Mouse (Mus musculus): ENCODE results near the gene Usp38. TPM values are rescaled to one million over a fixed set of nuclear protein-coding genes. Genes with fewer than 3 reads are reported as not detected.

The Usp38 gene
- polyA plus RNA-seq, 1 experiment, result 24.0 TPM

- Histone ChIP-seq H3K27me3 (ENCODE audit: control insufficient read depth, insufficient read depth, low read length, poor library complexity, severe bottlenecking) (no peaks in the 10 kb centered on the region), H3K36me3 (ENCODE audit: control insufficient read depth, insufficient read depth, low read length, poor library complexity, severe bottlenecking) (peaks cover 17% of the 10 kb centered on the region), H3K4me1 (ENCODE audit: control insufficient read depth, insufficient read depth, low read length) (peaks cover 4% of the 10 kb centered on the region), H3K4me3 (ENCODE audit: low read depth, low read length) (peak overlapping the region; percentile 81), H3K9me3 (replicated peaks; ENCODE audit: control insufficient read depth, insufficient read depth, low read length, poor library complexity, severe bottlenecking) (no peaks in the 10 kb centered on the region), H3K27ac (ENCODE audit: insufficient read depth, low read length) (no peak overlapping the region), H3K9ac (ENCODE audit: low read depth, poor library complexity, severe bottlenecking) (peak overlapping the region; percentile 86)
- TF ChIP-seq EP300 (IDR thresholded peaks at IDR 0.05; ENCODE audit: insufficient read depth, low read depth, low read length) (no peak), POLR2A (IDR thresholded peaks at IDR 0.05; ENCODE audit: insufficient read depth, low read length) (no peak), CTCF (IDR thresholded peaks at IDR 0.05; ENCODE audit: low read depth, low read length) (no peak)
Measured at GRCm38 (mm10) chr8:81013811-81014530, 757 bp downstream of the Usp38 start.

- Histone ChIP-seq H3K4me3 (ENCODE audit: low read depth, low read length) (no peak overlapping the region), H3K9me3 (replicated peaks; ENCODE audit: control insufficient read depth, insufficient read depth, low read length, poor library complexity, severe bottlenecking) (no peaks in the 10 kb centered on the region), H3K27me3 (ENCODE audit: control insufficient read depth, insufficient read depth, low read length, poor library complexity, severe bottlenecking) (no peaks in the 10 kb centered on the region), H3K4me1 (ENCODE audit: control insufficient read depth, insufficient read depth, low read length) (peaks cover 3% of the 10 kb centered on the region), H3K27ac (ENCODE audit: insufficient read depth, low read length) (no peak overlapping the region), H3K36me3 (ENCODE audit: control insufficient read depth, insufficient read depth, low read length, poor library complexity, severe bottlenecking) (peaks cover 26% of the 10 kb centered on the region), H3K9ac (ENCODE audit: low read depth, poor library complexity, severe bottlenecking) (peak overlapping the region; percentile 59; the same call in 1 of the 2 replicates)
- TF ChIP-seq POLR2A (IDR thresholded peaks at IDR 0.05; ENCODE audit: insufficient read depth, low read length), result no peak
- no peak for TF ChIP-seq EP300 (IDR thresholded peaks at IDR 0.05; ENCODE audit: insufficient read depth, low read depth, low read length)
- TF ChIP-seq CTCF (IDR thresholded peaks at IDR 0.05; ENCODE audit: low read depth, low read length), result no peak
Measured at GRCm38 (mm10) chr8:81012699-81013098, 2.0 kb downstream of the Usp38 start.

- no peak overlapping the region for H3K27ac ChIP-seq (ENCODE audit: insufficient read depth, low read length)
- no peak overlapping the region for H3K9ac ChIP-seq (ENCODE audit: low read depth, poor library complexity, severe bottlenecking)
- H3K27me3 ChIP-seq (ENCODE audit: control insufficient read depth, insufficient read depth, low read length, poor library complexity, severe bottlenecking), result no peaks in the 10 kb centered on the region
- peaks cover 26% of the 10 kb centered on the region for H3K36me3 ChIP-seq (ENCODE audit: control insufficient read depth, insufficient read depth, low read length, poor library complexity, severe bottlenecking)
- TF ChIP-seq POLR2A (IDR thresholded peaks at IDR 0.05; ENCODE audit: insufficient read depth, low read length) (no peak), EP300 (IDR thresholded peaks at IDR 0.05; ENCODE audit: insufficient read depth, low read depth, low read length) (no peak), CTCF (IDR thresholded peaks at IDR 0.05; ENCODE audit: low read depth, low read length) (no peak)
- H3K4me3 ChIP-seq (ENCODE audit: low read depth, low read length), result no peak overlapping the region
- peaks cover 3% of the 10 kb centered on the region for H3K4me1 ChIP-seq (ENCODE audit: control insufficient read depth, insufficient read depth, low read length)
- no peaks in the 10 kb centered on the region for H3K9me3 ChIP-seq (replicated peaks; ENCODE audit: control insufficient read depth, insufficient read depth, low read length, poor library complexity, severe bottlenecking)
Measured at GRCm38 (mm10) chr8:81012031-81012560, 2.6 kb downstream of the Usp38 start.

- Histone ChIP-seq H3K36me3 (ENCODE audit: control insufficient read depth, insufficient read depth, low read length, poor library complexity, severe bottlenecking) (peaks cover 35% of the 10 kb centered on the region), H3K27ac (ENCODE audit: insufficient read depth, low read length) (no peak overlapping the region)
- TF ChIP-seq EP300 (IDR thresholded peaks at IDR 0.05; ENCODE audit: insufficient read depth, low read depth, low read length) (no peak), CTCF (IDR thresholded peaks at IDR 0.05; ENCODE audit: low read depth, low read length) (no peak), POLR2A (IDR thresholded peaks at IDR 0.05; ENCODE audit: insufficient read depth, low read length) (no peak)
Measured at GRCm38 (mm10) chr8:81010386-81010785, 4.3 kb downstream of the Usp38 start.

GRCm38 (mm10) chr8:81005114-81005513 is 9.6 kb downstream of the Usp38 start:
- TF ChIP-seq EP300 (IDR thresholded peaks at IDR 0.05; ENCODE audit: insufficient read depth, low read depth, low read length), result no peak
- TF ChIP-seq CTCF (IDR thresholded peaks at IDR 0.05; ENCODE audit: low read depth, low read length), result no peak
- TF ChIP-seq POLR2A (IDR thresholded peaks at IDR 0.05; ENCODE audit: insufficient read depth, low read length), result no peak
- no peaks in the 10 kb centered on the region for H3K4me1 ChIP-seq (ENCODE audit: control insufficient read depth, insufficient read depth, low read length)

More at GRCm38 (mm10) chr8:81010386-81010785, 4.3 kb downstream of the Usp38 start:
- Histone ChIP-seq H3K9ac (ENCODE audit: low read depth, poor library complexity, severe bottlenecking) (no peak overlapping the region), H3K4me1 (ENCODE audit: control insufficient read depth, insufficient read depth, low read length) (peaks cover 3% of the 10 kb centered on the region), H3K4me3 (ENCODE audit: low read depth, low read length) (no peak overlapping the region), H3K9me3 (replicated peaks; ENCODE audit: control insufficient read depth, insufficient read depth, low read length, poor library complexity, severe bottlenecking) (no peaks in the 10 kb centered on the region), H3K27me3 (ENCODE audit: control insufficient read depth, insufficient read depth, low read length, poor library complexity, severe bottlenecking) (no peaks in the 10 kb centered on the region)

GRCm38 (mm10) chr8:80996632-80997031 is 18.1 kb downstream of the Usp38 start:
- TF ChIP-seq CTCF (IDR thresholded peaks at IDR 0.05; ENCODE audit: low read depth, low read length) (no peak), EP300 (IDR thresholded peaks at IDR 0.05; ENCODE audit: insufficient read depth, low read depth, low read length) (no peak), POLR2A (IDR thresholded peaks at IDR 0.05; ENCODE audit: insufficient read depth, low read length) (no peak)
- H3K9me3 ChIP-seq (replicated peaks; ENCODE audit: control insufficient read depth, insufficient read depth, low read length, poor library complexity, severe bottlenecking), result no peaks in the 10 kb centered on the region
- no peaks in the 10 kb centered on the region for H3K4me1 ChIP-seq (ENCODE audit: control insufficient read depth, insufficient read depth, low read length)
- peaks cover 67% of the 10 kb centered on the region for H3K36me3 ChIP-seq (ENCODE audit: control insufficient read depth, insufficient read depth, low read length, poor library complexity, severe bottlenecking)
- H3K9ac ChIP-seq (ENCODE audit: low read depth, poor library complexity, severe bottlenecking), result no peak overlapping the region
- no peak overlapping the region for H3K27ac ChIP-seq (ENCODE audit: insufficient read depth, low read length)
- no peak overlapping the region for H3K4me3 ChIP-seq (ENCODE audit: low read depth, low read length)
- H3K27me3 ChIP-seq (ENCODE audit: control insufficient read depth, insufficient read depth, low read length, poor library complexity, severe bottlenecking), result no peaks in the 10 kb centered on the region

More at GRCm38 (mm10) chr8:81005114-81005513, 9.6 kb downstream of the Usp38 start:
- Histone ChIP-seq H3K9ac (ENCODE audit: low read depth, poor library complexity, severe bottlenecking) (no peak overlapping the region), H3K27me3 (ENCODE audit: control insufficient read depth, insufficient read depth, low read length, poor library complexity, severe bottlenecking) (no peaks in the 10 kb centered on the region), H3K36me3 (ENCODE audit: control insufficient read depth, insufficient read depth, low read length, poor library complexity, severe bottlenecking) (peaks cover 59% of the 10 kb centered on the region), H3K9me3 (replicated peaks; ENCODE audit: control insufficient read depth, insufficient read depth, low read length, poor library complexity, severe bottlenecking) (no peaks in the 10 kb centered on the region), H3K4me3 (ENCODE audit: low read depth, low read length) (no peak overlapping the region), H3K27ac (ENCODE audit: insufficient read depth, low read length) (no peak overlapping the region)

Data from ES-Bruce4 (cell line).